Mouse (Mus musculus) C2C12 (cell line): Measurements from ENCODE around the gene Dcun1d4.

Source experiments
- CEBPB ChIP-seq: IDR thresholded peaks from one replicate; pipeline ENCODE4 v1.6.1; 2011; ENCODE audit warnings: low read depth, mild to moderate bottlenecking, control low read depth, moderate library complexity
- CTCF ChIP-seq: IDR thresholded peaks from one replicate; pipeline ENCODE4 v1.5.1; 2011; ENCODE audit not compliant: control insufficient read depth, insufficient read depth, insufficient read length
- FOSL1 ChIP-seq: IDR thresholded peaks from one replicate; pipeline ENCODE4 v1.8.0; 2011; ENCODE audit warnings: mild to moderate bottlenecking, low read length; ENCODE audit not compliant: poor library complexity, insufficient read depth, severe bottlenecking
- MAX ChIP-seq: IDR thresholded peaks from one replicate; pipeline ENCODE4 v1.6.1; 2011; ENCODE audit warnings: mild to moderate bottlenecking, control low read depth
- MYOD1 ChIP-seq: IDR thresholded peaks from one replicate; pipeline ENCODE4 v1.6.1; 2011; ENCODE audit warnings: low read depth; ENCODE audit not compliant: control insufficient read depth, insufficient read length
- MYOG ChIP-seq: IDR thresholded peaks from one replicate; pipeline ENCODE4 v1.6.1; 2011; ENCODE audit not compliant: control insufficient read depth, insufficient read length; ENCODE audit errors: extremely low read depth
- USF1 ChIP-seq: IDR thresholded peaks from one replicate; pipeline ENCODE4 v1.6.1; 2011; ENCODE audit warnings: low read depth, mild to moderate bottlenecking, control low read depth, moderate library complexity

- TF ChIP-seq CTCF: no peak
- no peak for TF ChIP-seq MAX
- TF ChIP-seq USF1: no peak
- no peak for TF ChIP-seq FOSL1
- TF ChIP-seq CEBPB: no peak
- no peak for TF ChIP-seq MYOG
- no peak for TF ChIP-seq MYOD1
Measured at GRCm38 (mm10) chr5:73551836-73552235, 71.0 kb downstream of the Dcun1d4 start.
